Comparison of ENCODE assay signal across 33 mouse cellular contexts in genomic region chr12:117702291-117702690, GRCm38 (mm10).
"Had no signal": no experiment of that assay in that cellular context is flagged by ENCODE, and none has a peak within 500 bp of the region (broad histone marks: within the 10 kb centered on the region; RNA-seq: fewer than 3 reads in every experiment).

No protein-coding gene starts in this region.

- H3K36me3 ChIP-seq: heart, embryonic 13.5 days; heart, embryonic 15.5 days; hindbrain, embryonic 10.5 days; hindbrain, embryonic 12.5 days; hindbrain, embryonic 13.5 days; hindbrain, embryonic 15.5 days; intestine, embryonic 15.5 days; kidney, embryonic 15.5 days had no signal

- H3K4me3 ChIP-seq: heart, adult 2 months; heart, embryonic 12.5 days; heart, embryonic 13.5 days; heart, embryonic 15.5 days; hindbrain, embryonic 10.5 days; hindbrain, embryonic 12.5 days; hindbrain, embryonic 13.5 days; hindbrain, embryonic 15.5 days; intestine, embryonic 15.5 days; kidney, embryonic 15.5 days; layer of hippocampus, adult 2 months had no signal

- H3K9me3 ChIP-seq: heart, embryonic 12.5 days; heart, embryonic 13.5 days; heart, embryonic 15.5 days; hindbrain, embryonic 10.5 days; hindbrain, embryonic 12.5 days; hindbrain, embryonic 13.5 days; hindbrain, embryonic 15.5 days; intestine, embryonic 15.5 days; kidney, embryonic 15.5 days had no signal

- ATAC-seq: hindbrain, postnatal 0 days; inflammation-experienced regulatory T-cells, adult 6 months; intestine, embryonic 15.5 days; intestine, embryonic 16.5 days; intestine, postnatal 0 days had no signal

- H3K4me2 ChIP-seq: heart, embryonic 11.5 days; heart, embryonic 12.5 days; heart, embryonic 13.5 days; heart, embryonic 15.5 days; hindbrain, embryonic 12.5 days; hindbrain, embryonic 13.5 days; hindbrain, embryonic 14.5 days; hindbrain, embryonic 15.5 days; intestine, embryonic 15.5 days; kidney, embryonic 15.5 days had no signal

- H3K27me3 ChIP-seq: heart, embryonic 12.5 days; heart, embryonic 13.5 days; heart, embryonic 15.5 days; hindbrain, embryonic 12.5 days; hindbrain, embryonic 13.5 days; hindbrain, embryonic 15.5 days; intestine, embryonic 15.5 days; kidney, embryonic 15.5 days had no signal

- H3K4me1 ChIP-seq: heart, embryonic 13.5 days; heart, embryonic 15.5 days; intestine, embryonic 15.5 days; kidney, embryonic 15.5 days had no signal

- H3K27ac ChIP-seq: heart, adult 2 months; heart, embryonic 13.5 days; heart, embryonic 15.5 days; hindbrain, embryonic 10.5 days; hindbrain, embryonic 12.5 days; hindbrain, embryonic 13.5 days; hindbrain, embryonic 14.5 days; hindbrain, embryonic 15.5 days; hindbrain, postnatal 0 days; intestine, embryonic 15.5 days; kidney, embryonic 15.5 days; kidney, postnatal 0 days; layer of hippocampus, adult 2 months had no signal

- DNase-seq: heart, adult 2 months; heart, postnatal 14 days; heart, postnatal 36 days; heart, postnatal 4 days; kidney, adult 11 months; kidney, adult 18-20 months; kidney, adult 2 months; kidney, adult 8-10 months; kidney, adult 9 months; kidney, postnatal 10 days; kidney, postnatal 14 days; kidney, postnatal 25 days; kidney, postnatal 36 days; kidney, postnatal 4 days; layer of hippocampus, adult 9-11 months; layer of hippocampus, postnatal 36 days had no signal

- H3K9ac ChIP-seq: heart, embryonic 12.5 days; heart, embryonic 13.5 days; heart, embryonic 15.5 days; hindbrain, embryonic 12.5 days; hindbrain, embryonic 13.5 days; hindbrain, embryonic 14.5 days; hindbrain, embryonic 15.5 days; intestine, embryonic 15.5 days; kidney, embryonic 15.5 days had no signal
